Mouse (Mus musculus): Measurements from ENCODE around the gene Zfhx3.

Zfhx3 gene

GRCm38 (mm10) chr8:108467172-108468035 is 525.0 kb downstream of the Zfhx3 start:
- DNase-seq: no peak

- DNase-seq: no peak
These were observed 527.8 kb downstream of the Zfhx3 start for GRCm38 (mm10) chr8:108470269-108470668.

GRCm38 (mm10) chr8:108474556-108474955 is 532.1 kb downstream of the Zfhx3 start:
- no peak for DNase-seq

- DNase-seq: no peak
These were observed 535.7 kb downstream of the Zfhx3 start for GRCm38 (mm10) chr8:108478131-108478530.

GRCm38 (mm10) chr8:108480141-108480540 is 537.7 kb downstream of the Zfhx3 start:
- DNase-seq: no peak

- no peak for DNase-seq
These were observed 538.8 kb downstream of the Zfhx3 start for GRCm38 (mm10) chr8:108481167-108481815.

GRCm38 (mm10) chr8:108496101-108496500 is 553.7 kb downstream of the Zfhx3 start:
- no peak for DNase-seq

GRCm38 (mm10) chr8:108506779-108507178 is 564.3 kb downstream of the Zfhx3 start:
- no peak for DNase-seq

- no peak for DNase-seq
These were observed 565.3 kb downstream of the Zfhx3 start for GRCm38 (mm10) chr8:108507769-108508168.

- DNase-seq: no peak
These were observed 568.3 kb downstream of the Zfhx3 start for GRCm38 (mm10) chr8:108510641-108511325.

- no peak for DNase-seq
These were observed 575.7 kb downstream of the Zfhx3 start for GRCm38 (mm10) chr8:108518116-108518515.

GRCm38 (mm10) chr8:108522050-108522449 is 579.6 kb downstream of the Zfhx3 start:
- no peak for DNase-seq

GRCm38 (mm10) chr8:108529421-108529820 is 587.0 kb downstream of the Zfhx3 start:
- DNase-seq: no peak

- DNase-seq: no peak
These were observed 592.9 kb downstream of the Zfhx3 start for GRCm38 (mm10) chr8:108535121-108535876.

GRCm38 (mm10) chr8:108536186-108536585 is 593.7 kb downstream of the Zfhx3 start:
- DNase-seq: no peak

GRCm38 (mm10) chr8:108536911-108537351 is 594.5 kb downstream of the Zfhx3 start:
- DNase-seq: no peak

- no peak for DNase-seq
These were observed 595.5 kb downstream of the Zfhx3 start for GRCm38 (mm10) chr8:108537686-108538551.

- no peak for DNase-seq
These were observed 596.6 kb downstream of the Zfhx3 start for GRCm38 (mm10) chr8:108538929-108539555.

GRCm38 (mm10) chr8:108552518-108552917 is 610.1 kb downstream of the Zfhx3 start:
- DNase-seq: no peak

GRCm38 (mm10) chr8:108553808-108554577 is 611.5 kb downstream of the Zfhx3 start:
- DNase-seq: no peak
